Mouse (Mus musculus): ENCODE results near the gene A030005K14Rik. TPM values are rescaled to one million over a fixed set of nuclear protein-coding genes. Genes with fewer than 3 reads are reported as not detected.
A peak's percentile ranks its signal among the peaks of the same experiment; 100 is the strongest.

A030005K14Rik gene
- polyA plus RNA-seq, 1 experiment from 2014 or later, result not detected

GRCm38 (mm10) chr1:83096935-83097334 is 37.8 kb upstream of the A030005K14Rik start:
- no peak for TF ChIP-seq EP300 (optimal IDR thresholded peaks at IDR 0.05)
- Histone ChIP-seq H3K27ac (replicated peaks) (no peak overlapping the region), H3K9me3 (ENCODE audit: control insufficient read depth, low read length) (no peaks in the 10 kb centered on the region), H3K4me2 (replicated peaks; ENCODE audit: low read depth) (no peak overlapping the region), H3K9ac (ENCODE audit: low read length) (no peak overlapping the region), H3K36me3 (ENCODE audit: control insufficient read depth, insufficient read depth, low read length) (no peaks in the 10 kb centered on the region), H3K4me3 (ENCODE audit: low read depth, low read length) (no peak overlapping the region), H3K27me3 (ENCODE audit: control insufficient read depth, insufficient read depth, low read length) (no peaks in the 10 kb centered on the region), H3K4me1 (replicated peaks; ENCODE audit: control insufficient read depth, insufficient read depth) (no peaks in the 10 kb centered on the region)
- no peak for ATAC-seq (ENCODE audit: low FRiP score, low TSS enrichment)
- no peak for DNase-seq (ENCODE audit: low spot score)
- 84% methylated on average over 4 of the region's 4 CpGs for WGBS

- H3K36me3 ChIP-seq (ENCODE audit: control insufficient read depth, insufficient read depth, low read length), result no peaks in the 10 kb centered on the region
- H3K4me2 ChIP-seq (replicated peaks; ENCODE audit: low read depth), result no peak overlapping the region
- TF ChIP-seq EP300 (optimal IDR thresholded peaks at IDR 0.05) (no peak), CTCF (IDR thresholded peaks at IDR 0.05; ENCODE audit: low read depth) (no peak)
- 49% methylated on average over 3 of the region's 3 CpGs for WGBS
- DNase-seq (ENCODE audit: low spot score) (no peak), ATAC-seq (ENCODE audit: low FRiP score, low TSS enrichment) (no peak)
- no peak overlapping the region for H3K9ac ChIP-seq (ENCODE audit: low read length)
- H3K27me3 ChIP-seq (ENCODE audit: control insufficient read depth, insufficient read depth, low read length), result no peaks in the 10 kb centered on the region
- H3K9me3 ChIP-seq (ENCODE audit: control insufficient read depth, low read length), result no peaks in the 10 kb centered on the region
- no peak overlapping the region for H3K4me3 ChIP-seq (ENCODE audit: low read depth, low read length)
- H3K27ac ChIP-seq (replicated peaks), result no peak overlapping the region
- no peaks in the 10 kb centered on the region for H3K4me1 ChIP-seq (replicated peaks; ENCODE audit: control insufficient read depth, insufficient read depth)
These were observed 32.1 kb upstream of the A030005K14Rik start for GRCm38 (mm10) chr1:83091268-83091667.

GRCm38 (mm10) chr1:83084790-83085189 is 25.6 kb upstream of the A030005K14Rik start:
- H3K27me3 ChIP-seq (ENCODE audit: control insufficient read depth, insufficient read depth, low read length), result no peaks in the 10 kb centered on the region
- WGBS, result 55% methylated on average over 2 of the region's 2 CpGs
- H3K27ac ChIP-seq (replicated peaks), result no peak overlapping the region
- H3K4me1 ChIP-seq (replicated peaks; ENCODE audit: control insufficient read depth, insufficient read depth), result no peaks in the 10 kb centered on the region
- no peaks in the 10 kb centered on the region for H3K9me3 ChIP-seq (ENCODE audit: control insufficient read depth, low read length)
- ATAC-seq (ENCODE audit: low FRiP score, low TSS enrichment), result peak; percentile 61; the same call in 1 of the 2 replicates
- no peak for TF ChIP-seq CTCF (IDR thresholded peaks at IDR 0.05; ENCODE audit: low read depth)
- TF ChIP-seq EP300 (optimal IDR thresholded peaks at IDR 0.05), result no peak
- no peak overlapping the region for H3K9ac ChIP-seq (ENCODE audit: low read length)
- H3K36me3 ChIP-seq (ENCODE audit: control insufficient read depth, insufficient read depth, low read length), result no peaks in the 10 kb centered on the region
- no peak overlapping the region for H3K4me2 ChIP-seq (replicated peaks; ENCODE audit: low read depth)
- no peak for DNase-seq (ENCODE audit: low spot score)
- H3K4me3 ChIP-seq (ENCODE audit: low read depth, low read length), result no peak overlapping the region

- no peak overlapping the region for H3K9ac ChIP-seq (ENCODE audit: low read length)
These were observed 17.8 kb upstream of the A030005K14Rik start for GRCm38 (mm10) chr1:83077016-83077415.

GRCm38 (mm10) chr1:83076190-83076917 is 17.2 kb upstream of the A030005K14Rik start:
- Histone ChIP-seq H3K4me1 (replicated peaks; ENCODE audit: control insufficient read depth, insufficient read depth) (no peaks in the 10 kb centered on the region), H3K4me2 (replicated peaks; ENCODE audit: low read depth) (peak overlapping the region; percentile 46), H3K9me3 (ENCODE audit: control insufficient read depth, low read length) (no peaks in the 10 kb centered on the region), H3K27ac (replicated peaks) (no peak overlapping the region), H3K4me3 (ENCODE audit: low read depth, low read length) (peak overlapping the region; percentile 21; the same call in 1 of the 2 replicates), H3K27me3 (ENCODE audit: control insufficient read depth, insufficient read depth, low read length) (no peaks in the 10 kb centered on the region), H3K9ac (ENCODE audit: low read length) (no peak overlapping the region), H3K36me3 (ENCODE audit: control insufficient read depth, insufficient read depth, low read length) (no peaks in the 10 kb centered on the region)
- ATAC-seq (ENCODE audit: low FRiP score, low TSS enrichment) (peak; percentile 54; the same call in 1 of the 2 replicates), DNase-seq (ENCODE audit: low spot score) (peak; percentile 38)
- TF ChIP-seq CTCF (IDR thresholded peaks at IDR 0.05; ENCODE audit: low read depth), result peak; percentile 94
- no peak for TF ChIP-seq EP300 (optimal IDR thresholded peaks at IDR 0.05)
- 48% methylated on average over 11 of the region's 11 CpGs for WGBS

More at GRCm38 (mm10) chr1:83077016-83077415, 17.8 kb upstream of the A030005K14Rik start:
- Histone ChIP-seq H3K4me2 (replicated peaks; ENCODE audit: low read depth) (no peak overlapping the region), H3K36me3 (ENCODE audit: control insufficient read depth, insufficient read depth, low read length) (no peaks in the 10 kb centered on the region), H3K9me3 (ENCODE audit: control insufficient read depth, low read length) (no peaks in the 10 kb centered on the region), H3K4me3 (ENCODE audit: low read depth, low read length) (no peak overlapping the region), H3K27me3 (ENCODE audit: control insufficient read depth, insufficient read depth, low read length) (no peaks in the 10 kb centered on the region), H3K4me1 (replicated peaks; ENCODE audit: control insufficient read depth, insufficient read depth) (no peaks in the 10 kb centered on the region), H3K27ac (replicated peaks) (no peak overlapping the region)
- 59% methylated on average over 6 of the region's 6 CpGs for WGBS
- ATAC-seq (ENCODE audit: low FRiP score, low TSS enrichment) (no peak), DNase-seq (ENCODE audit: low spot score) (no peak)
- TF ChIP-seq CTCF (IDR thresholded peaks at IDR 0.05; ENCODE audit: low read depth) (no peak), EP300 (optimal IDR thresholded peaks at IDR 0.05) (no peak)

GRCm38 (mm10) chr1:83075526-83076189 is 16.5 kb upstream of the A030005K14Rik start:
- H3K4me3 ChIP-seq (ENCODE audit: low read depth, low read length), result peak overlapping the region; percentile 21; the same call in 1 of the 2 replicates
- 33% methylated on average over 15 of the region's 15 CpGs for WGBS
- no peak for ATAC-seq (ENCODE audit: low FRiP score, low TSS enrichment)

More at GRCm38 (mm10) chr1:83075526-83076189, 16.5 kb upstream of the A030005K14Rik start:
- TF ChIP-seq EP300 (optimal IDR thresholded peaks at IDR 0.05) (no peak), CTCF (IDR thresholded peaks at IDR 0.05; ENCODE audit: low read depth) (no peak)
- H3K27me3 ChIP-seq (ENCODE audit: control insufficient read depth, insufficient read depth, low read length), result no peaks in the 10 kb centered on the region
- H3K36me3 ChIP-seq (ENCODE audit: control insufficient read depth, insufficient read depth, low read length), result no peaks in the 10 kb centered on the region
- H3K27ac ChIP-seq (replicated peaks), result no peak overlapping the region
- peak overlapping the region; percentile 46 for H3K4me2 ChIP-seq (replicated peaks; ENCODE audit: low read depth)
- H3K9me3 ChIP-seq (ENCODE audit: control insufficient read depth, low read length), result no peaks in the 10 kb centered on the region
- H3K4me1 ChIP-seq (replicated peaks; ENCODE audit: control insufficient read depth, insufficient read depth), result no peaks in the 10 kb centered on the region
- H3K9ac ChIP-seq (ENCODE audit: low read length), result no peak overlapping the region
- no peak for DNase-seq (ENCODE audit: low spot score)

All from stomach, postnatal 0 days (tissue).